ENCODE assay signal across 24 mouse cellular contexts in genomic region chr2:97965211-97965610, GRCm38 (mm10).
DNase-seq lines count a peak whose midpoint lies in the region; ATAC-seq lines count a peak whose summit lies in the region.
"Had no signal": no experiment of that assay in that cellular context is flagged by ENCODE, and none has a peak within 500 bp of the region (broad histone marks: within the 10 kb centered on the region; RNA-seq: fewer than 3 reads in every experiment).

No protein-coding gene starts in this region.

- H3K9ac ChIP-seq in embryonic facial prominence, embryonic 14.5 days (ENCODE audit: low read depth, low read length): no peak overlapping the region
- no peak overlapping the region for H3K9ac ChIP-seq in forebrain, embryonic 14.5 days (ENCODE audit: low read length)
- H3K9ac ChIP-seq in forebrain, embryonic 12.5 days: no peak overlapping the region
- H3K9ac ChIP-seq: embryonic facial prominence, embryonic 13.5 days; forebrain, embryonic 15.5 days; forebrain, postnatal 0 days had no signal

- H3K27me3 ChIP-seq in embryonic facial prominence, embryonic 14.5 days (replicated peaks; ENCODE audit: control insufficient read depth, insufficient read depth, low read length): no peaks in the 10 kb centered on the region
- H3K27me3 ChIP-seq in embryonic facial prominence, embryonic 10.5 days (replicated peaks; ENCODE audit: low read depth, poor library complexity, severe bottlenecking): no peaks in the 10 kb centered on the region
- no peaks in the 10 kb centered on the region for H3K27me3 ChIP-seq in forebrain, embryonic 14.5 days (replicated peaks; ENCODE audit: control insufficient read depth, insufficient read depth, low read length)
- no peaks in the 10 kb centered on the region for H3K27me3 ChIP-seq in forebrain, embryonic 12.5 days
- H3K27me3 ChIP-seq: CH12.LX; embryonic facial prominence, embryonic 13.5 days; forebrain, embryonic 15.5 days had no signal

- H3K27ac ChIP-seq in embryonic facial prominence, embryonic 14.5 days (replicated peaks; ENCODE audit: low read depth, low read length): no peak overlapping the region
- no peak overlapping the region for H3K27ac ChIP-seq in embryonic facial prominence, embryonic 10.5 days (replicated peaks)
- no peak overlapping the region for H3K27ac ChIP-seq in forebrain, embryonic 14.5 days (ENCODE audit: low read depth, low read length)
- H3K27ac ChIP-seq in forebrain, embryonic 12.5 days: no peak overlapping the region
- H3K27ac ChIP-seq: embryonic facial prominence, embryonic 13.5 days; forebrain, embryonic 15.5 days had no signal

- no peak for ATAC-seq in embryonic facial prominence, embryonic 14.5 days (ENCODE audit: low read depth)
- ATAC-seq in forebrain, embryonic 14.5 days: no peak
- no peak for ATAC-seq in forebrain, embryonic 12.5 days (ENCODE audit: low FRiP score)
- ATAC-seq: activated CD4-positive, CD25-positive, alpha-beta regulatory T cell, adult 4 months; CD4-positive, CD25-positive, alpha-beta regulatory T cell, adult 4 months; forebrain, embryonic 15.5 days; forebrain, postnatal 0 days had no signal

- peak; percentile 1 for DNase-seq in embryonic facial prominence, embryonic 14.5 days (ENCODE audit: low spot score)
- DNase-seq in embryonic facial prominence, embryonic 10.5 days (ENCODE audit: low spot score): no peak
- DNase-seq in ES-CJ7 (ENCODE audit: low read depth, low spot score) (peak; percentile 59), WW6 (ENCODE audit: low read depth, low spot score) (peak; percentile 20)
- DNase-seq in Muller cell, postnatal 12 days (ENCODE audit: inconsistent ontology term): peak; percentile 19
- DNase-seq in forebrain, embryonic 14.5 days (ENCODE audit: low spot score): no peak
- no peak for DNase-seq in lung, postnatal 25 days (ENCODE audit: low spot score)
- DNase-seq: adrenal gland, adult 8-10 months; adrenal gland, postnatal 14 days; adrenal gland, postnatal 36 days; B cell, adult 2 months; cerebellum, adult 11-12 months; cerebellum, adult 2 months; cerebellum, adult 9-10 months; cerebellum, postnatal 10 days; cerebellum, postnatal 25 days; forebrain, postnatal 0 days had no signal

- H3K9me3 ChIP-seq in embryonic facial prominence, embryonic 14.5 days (ENCODE audit: control insufficient read depth, low read length): no peaks in the 10 kb centered on the region
- H3K9me3 ChIP-seq in embryonic facial prominence, embryonic 10.5 days: no peaks in the 10 kb centered on the region
- H3K9me3 ChIP-seq in forebrain, embryonic 14.5 days (replicated peaks; ENCODE audit: control insufficient read depth, low read length): no peaks in the 10 kb centered on the region
- no peaks in the 10 kb centered on the region for H3K9me3 ChIP-seq in forebrain, embryonic 12.5 days
- H3K9me3 ChIP-seq: embryonic facial prominence, embryonic 13.5 days; forebrain, embryonic 15.5 days; G1E had no signal

- 41% methylated on average over 3 of the region's 4 CpGs for WGBS in embryonic facial prominence, embryonic 14.5 days
- WGBS in embryonic facial prominence, embryonic 10.5 days: 62% methylated on average over 3 of the region's 4 CpGs
- 48% methylated on average over 4 of the region's 4 CpGs for WGBS in forebrain, embryonic 14.5 days
- 47% methylated on average over 2 of the region's 4 CpGs for WGBS in forebrain, embryonic 12.5 days

- no peaks in the 10 kb centered on the region for H3K36me3 ChIP-seq in embryonic facial prominence, embryonic 14.5 days (ENCODE audit: control insufficient read depth, insufficient read depth, low read length)
- H3K36me3 ChIP-seq in embryonic facial prominence, embryonic 10.5 days (replicated peaks): no peaks in the 10 kb centered on the region
- H3K36me3 ChIP-seq in forebrain, embryonic 14.5 days (ENCODE audit: control insufficient read depth, insufficient read depth, low read length): no peaks in the 10 kb centered on the region
- H3K36me3 ChIP-seq in forebrain, embryonic 12.5 days (replicated peaks): no peaks in the 10 kb centered on the region
- H3K36me3 ChIP-seq: embryonic facial prominence, embryonic 13.5 days; forebrain, embryonic 15.5 days; G1E had no signal

- no peak overlapping the region for H3K4me2 ChIP-seq in embryonic facial prominence, embryonic 14.5 days (ENCODE audit: low read depth, low read length)
- no peak overlapping the region for H3K4me2 ChIP-seq in forebrain, embryonic 14.5 days (ENCODE audit: low read length)
- no peak overlapping the region for H3K4me2 ChIP-seq in forebrain, embryonic 12.5 days
- H3K4me2 ChIP-seq: embryonic facial prominence, embryonic 13.5 days; forebrain, embryonic 15.5 days had no signal

- H3K4me1 ChIP-seq in embryonic facial prominence, embryonic 14.5 days (ENCODE audit: control insufficient read depth, insufficient read depth, low read length): no peaks in the 10 kb centered on the region
- H3K4me1 ChIP-seq in embryonic facial prominence, embryonic 10.5 days: no peaks in the 10 kb centered on the region
- H3K4me1 ChIP-seq in forebrain, embryonic 14.5 days (ENCODE audit: control insufficient read depth, insufficient read depth, low read length): no peaks in the 10 kb centered on the region
- H3K4me1 ChIP-seq in forebrain, embryonic 12.5 days: no peaks in the 10 kb centered on the region
- H3K4me1 ChIP-seq: embryonic facial prominence, embryonic 13.5 days; forebrain, embryonic 15.5 days had no signal

- no peak overlapping the region for H3K4me3 ChIP-seq in embryonic facial prominence, embryonic 14.5 days (ENCODE audit: low read depth, low read length)
- no peak overlapping the region for H3K4me3 ChIP-seq in embryonic facial prominence, embryonic 10.5 days
- H3K4me3 ChIP-seq in forebrain, embryonic 14.5 days (ENCODE audit: low read depth, low read length): no peak overlapping the region
- H3K4me3 ChIP-seq in forebrain, embryonic 12.5 days (replicated peaks): no peak overlapping the region
- H3K4me3 ChIP-seq: embryonic facial prominence, embryonic 13.5 days; forebrain, embryonic 15.5 days had no signal

Comparison
In these comparisons a context has a peak if more than half of its experiments do, and no peak if none do; other contexts are left out.
1. DNase-seq: peak in embryonic facial prominence, embryonic 14.5 days (single experiment), ES-CJ7 (single experiment), Muller cell, postnatal 12 days (single experiment) and WW6 (single experiment); none in embryonic facial prominence, embryonic 10.5 days (single experiment), forebrain, embryonic 14.5 days (single experiment) and lung, postnatal 25 days (single experiment).